Mouse (Mus musculus) testis, adult 2 months (tissue): Measurements from ENCODE around the gene Nanos3. TPM values are rescaled to one million over a fixed set of nuclear protein-coding genes. Genes with fewer than 3 reads are reported as not detected.
A peak's percentile ranks its signal among the peaks of the same experiment; 100 is the strongest.

Experiments used
- H3K27ac ChIP-seq: fragments of 200-500 bp; 2 replicates; pipeline ENCODE4 v1.5.1; 2012; ENCODE audit warnings: low read depth, low read length; ENCODE audit not compliant: control insufficient read depth, insufficient read depth
- H3K27me3 ChIP-seq: fragments of 200-500 bp; 2 replicates; pipeline ENCODE4 v1.6.1; 2012; ENCODE audit warnings: mild to moderate bottlenecking, low read length, moderate library complexity; ENCODE audit not compliant: control insufficient read depth, insufficient read depth
- H3K36me3 ChIP-seq: fragments of 200-500 bp; 2 replicates; pipeline ENCODE4 v1.6.1; 2012; ENCODE audit warnings: mild to moderate bottlenecking, low read length; ENCODE audit not compliant: control insufficient read depth, insufficient read depth
- H3K4me1 ChIP-seq: fragments of 200-500 bp; 2 replicates; pipeline ENCODE4 v1.6.1; 2012; ENCODE audit warnings: low read length; ENCODE audit not compliant: control insufficient read depth, insufficient read depth
- H3K4me3 ChIP-seq: fragments of 200-500 bp; 2 replicates; pipeline ENCODE4 v1.5.1; 2012; ENCODE audit warnings: low read depth, mild to moderate bottlenecking, low read length, moderate library complexity, mixed read lengths; ENCODE audit not compliant: control insufficient read depth
- CTCF ChIP-seq: fragments of 200-500 bp; IDR thresholded peaks from 2 replicates; pipeline ENCODE4 v1.5.1; 2012; ENCODE audit warnings: low read depth, mild to moderate bottlenecking, inconsistent platforms, low read length, moderate library complexity; ENCODE audit not compliant: control insufficient read depth, insufficient read depth, insufficient replicate concordance
- POLR2A ChIP-seq: fragments of 200-500 bp; IDR thresholded peaks from 2 replicates; pipeline ENCODE4 v1.6.1; 2012; ENCODE audit warnings: low read depth, mild to moderate bottlenecking, inconsistent platforms, low read length, moderate library complexity; ENCODE audit not compliant: control insufficient read depth
- polyA plus RNA-seq: library from polyadenylated mRNA; depleted of rRNA; stranded (reverse); fragments of >200 nt; gene quantifications from 2 replicates; pipeline ENCODE4 v1.2.3, GENCODE M21; 2012

Gene Nanos3
- polyA plus RNA-seq, 1 experiment: 1.6 TPM

DNA sequence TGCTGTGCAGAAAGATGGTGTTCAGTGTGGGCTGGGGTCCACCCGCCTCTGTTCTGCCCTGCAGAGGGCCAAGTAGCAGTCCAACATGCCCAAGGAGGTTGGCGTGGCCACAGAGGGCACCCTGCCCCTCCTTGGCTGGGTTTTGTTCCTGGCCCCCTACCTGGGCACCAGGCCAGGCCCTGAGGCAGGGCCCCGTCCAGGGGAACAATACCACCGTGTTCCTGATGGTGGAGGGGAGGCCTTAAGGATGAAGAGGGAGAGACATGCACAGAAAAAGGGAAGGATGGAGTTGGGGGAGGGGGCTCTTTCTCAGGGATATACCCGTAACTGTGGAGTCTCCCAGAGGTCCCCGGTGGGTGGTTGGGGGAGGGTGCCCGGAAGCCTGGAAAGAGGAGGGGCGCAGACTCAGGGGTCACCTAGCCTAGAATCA lies 15.1 kb upstream of the Nanos3 start:
- Histone ChIP-seq H3K36me3 (no peaks in the 10 kb centered on the region), H3K27me3 (no peaks in the 10 kb centered on the region), H3K4me3 (no peak overlapping the region), H3K27ac (no peak overlapping the region), H3K4me1 (peaks cover 43% of the 10 kb centered on the region)
- no peak for TF ChIP-seq POLR2A
- no peak for TF ChIP-seq CTCF

DNA sequence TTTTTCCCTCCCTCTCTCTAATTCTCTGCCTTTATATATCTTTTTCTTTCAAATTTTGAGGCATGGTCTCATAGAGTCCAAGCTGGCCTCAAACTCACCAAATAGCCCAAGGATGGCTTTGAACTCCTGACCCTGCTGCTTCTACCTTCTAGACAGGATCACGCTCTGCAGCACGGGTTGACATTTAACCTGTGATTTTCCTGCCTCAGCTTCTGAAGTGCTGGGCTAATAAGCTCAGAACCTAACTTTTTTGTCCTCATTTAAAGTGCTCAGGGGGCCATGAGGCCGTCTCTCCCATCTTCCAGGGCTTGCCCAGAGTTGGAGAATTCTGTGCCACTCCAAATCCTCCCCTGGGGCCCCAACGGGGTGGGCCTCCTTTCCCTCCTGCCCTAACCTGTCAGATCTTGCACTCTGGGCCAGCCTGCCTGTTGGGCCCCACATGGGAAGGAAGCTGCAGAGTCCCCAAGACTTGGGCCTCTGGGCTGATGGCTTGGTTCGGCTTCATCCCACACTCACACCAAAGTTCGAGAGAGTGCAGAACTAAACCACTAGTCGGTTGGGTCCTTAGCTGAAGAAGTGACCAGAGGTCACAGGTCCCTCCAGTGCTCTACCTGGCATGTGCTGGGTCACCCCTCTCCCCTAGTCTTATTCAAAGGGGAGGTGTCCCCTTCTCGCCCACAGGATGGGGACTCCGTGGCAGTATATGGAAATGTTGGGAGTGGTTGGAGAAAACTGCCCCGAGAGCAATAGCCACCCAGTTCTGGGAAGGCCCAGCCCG lies 14.5 kb upstream of the Nanos3 start:
- Histone ChIP-seq H3K27me3 (no peaks in the 10 kb centered on the region), H3K4me3 (no peak overlapping the region), H3K27ac (no peak overlapping the region), H3K4me1 (peaks cover 43% of the 10 kb centered on the region), H3K36me3 (no peaks in the 10 kb centered on the region)
- TF ChIP-seq POLR2A (no peak), CTCF (no peak)

DNA sequence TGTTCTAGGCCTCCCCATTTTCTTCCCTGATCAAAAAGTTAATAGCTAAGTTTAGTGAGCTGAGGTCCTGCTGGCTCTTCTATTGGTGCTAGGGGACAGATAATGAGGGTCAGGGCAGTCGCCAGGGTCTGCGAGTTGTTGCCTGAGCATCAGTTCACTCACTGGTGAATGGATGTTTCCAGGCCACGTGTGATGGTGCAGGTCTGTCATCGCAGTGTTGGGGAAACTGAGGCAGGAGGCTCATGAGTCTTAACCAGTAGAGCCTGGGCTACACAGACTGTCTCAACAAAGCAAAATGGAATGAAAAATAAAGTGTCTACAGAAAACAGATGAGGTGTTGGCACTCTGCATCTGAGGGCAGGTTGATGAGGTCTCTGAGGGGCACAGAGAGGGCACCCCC lies 13.9 kb upstream of the Nanos3 start:
- no peak for TF ChIP-seq CTCF
- no peak for TF ChIP-seq POLR2A
- Histone ChIP-seq H3K27ac (peak overlapping the region; percentile 74), H3K27me3 (no peaks in the 10 kb centered on the region), H3K36me3 (no peaks in the 10 kb centered on the region), H3K4me3 (peak overlapping the region; percentile 86), H3K4me1 (peaks cover 39% of the 10 kb centered on the region)

DNA sequence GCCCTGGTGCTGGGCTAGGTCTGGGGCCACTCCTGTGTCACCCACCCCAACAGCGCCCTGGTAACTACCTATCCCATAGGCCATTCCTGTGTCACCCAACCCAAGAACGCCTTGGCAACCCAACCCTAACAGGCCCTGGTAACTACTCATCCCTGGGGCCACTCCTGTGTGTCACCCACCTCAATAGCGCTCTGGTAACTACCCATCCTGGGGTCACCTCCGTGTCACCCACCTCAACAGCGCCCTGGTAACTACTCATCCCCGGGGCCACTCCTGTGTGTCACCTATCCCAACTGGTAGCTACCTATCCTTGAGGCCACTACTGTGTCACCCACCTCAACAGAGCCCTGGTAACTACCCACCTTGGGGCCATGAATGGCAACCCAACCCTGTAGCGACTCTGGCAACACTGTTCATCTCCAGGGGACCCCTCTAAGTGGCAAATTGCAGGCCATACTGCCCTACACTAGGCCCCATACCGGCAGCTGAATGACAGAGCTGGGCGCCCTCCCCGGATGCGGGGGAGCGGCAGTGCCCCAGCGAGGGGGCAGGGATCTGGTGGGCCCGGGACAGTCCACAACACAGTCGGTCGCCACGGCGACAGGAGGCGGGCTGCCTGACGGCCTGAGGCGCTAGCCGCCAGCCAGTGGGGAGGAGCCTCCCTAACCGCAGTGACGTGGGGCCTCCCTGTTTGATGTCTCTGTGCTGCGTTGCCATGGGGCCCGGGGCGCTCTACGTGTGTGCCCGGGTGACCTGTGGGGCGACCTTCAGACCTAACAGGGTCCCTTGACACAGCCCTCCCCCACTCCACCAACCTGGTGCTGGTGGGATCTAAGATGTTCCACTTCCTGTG lies 13.1 kb upstream of the Nanos3 start:
- no peaks in the 10 kb centered on the region for H3K27me3 ChIP-seq
- peak overlapping the region; percentile 74 for H3K27ac ChIP-seq
- peak overlapping the region; percentile 86 for H3K4me3 ChIP-seq
- no peaks in the 10 kb centered on the region for H3K36me3 ChIP-seq
- H3K4me1 ChIP-seq: peaks cover 35% of the 10 kb centered on the region
- TF ChIP-seq POLR2A (no peak; the same call in 1 of the 2 replicates), CTCF (no peak)

DNA sequence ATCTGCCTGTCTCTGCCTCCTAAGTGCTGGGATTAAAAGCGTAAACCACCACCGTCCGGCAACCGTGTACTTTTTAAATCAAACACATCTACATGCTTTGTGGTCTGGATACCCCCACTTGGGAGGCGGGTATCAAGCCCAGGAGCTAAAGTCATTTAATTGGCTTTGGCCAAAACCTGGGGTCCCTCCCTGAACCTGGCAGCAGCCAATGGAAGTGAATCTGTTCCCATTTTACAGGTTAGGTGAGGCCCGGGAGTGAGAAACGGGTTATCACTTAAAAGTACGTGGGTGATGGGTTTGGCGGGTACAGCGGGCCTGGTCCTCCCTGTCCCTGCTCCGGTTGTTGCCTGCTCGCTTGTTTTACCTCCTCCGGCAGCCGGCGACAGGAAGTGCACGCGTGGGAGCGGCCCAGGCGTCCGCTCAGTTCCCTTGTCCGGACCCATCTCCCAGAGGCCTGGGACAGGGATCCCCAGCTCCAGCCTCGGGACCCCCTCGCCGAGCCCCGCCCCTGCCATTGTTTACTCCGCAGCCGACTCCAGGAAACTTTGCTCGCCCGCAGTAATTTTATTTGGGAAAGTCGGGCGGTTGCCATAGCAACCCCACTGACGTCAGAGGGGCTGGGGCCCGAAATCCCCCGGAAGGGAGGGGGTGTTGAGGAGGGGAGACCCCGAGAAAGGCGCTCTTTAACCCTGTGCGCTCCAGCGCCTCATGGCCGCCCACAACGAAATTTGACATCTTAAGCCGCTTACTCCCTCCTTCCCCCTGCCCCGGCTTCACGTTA lies 12.3 kb upstream of the Nanos3 start:
- Histone ChIP-seq H3K4me1 (peaks cover 39% of the 10 kb centered on the region), H3K36me3 (no peaks in the 10 kb centered on the region)
- TF ChIP-seq POLR2A (no peak; the same call in 1 of the 2 replicates), CTCF (no peak)

DNA sequence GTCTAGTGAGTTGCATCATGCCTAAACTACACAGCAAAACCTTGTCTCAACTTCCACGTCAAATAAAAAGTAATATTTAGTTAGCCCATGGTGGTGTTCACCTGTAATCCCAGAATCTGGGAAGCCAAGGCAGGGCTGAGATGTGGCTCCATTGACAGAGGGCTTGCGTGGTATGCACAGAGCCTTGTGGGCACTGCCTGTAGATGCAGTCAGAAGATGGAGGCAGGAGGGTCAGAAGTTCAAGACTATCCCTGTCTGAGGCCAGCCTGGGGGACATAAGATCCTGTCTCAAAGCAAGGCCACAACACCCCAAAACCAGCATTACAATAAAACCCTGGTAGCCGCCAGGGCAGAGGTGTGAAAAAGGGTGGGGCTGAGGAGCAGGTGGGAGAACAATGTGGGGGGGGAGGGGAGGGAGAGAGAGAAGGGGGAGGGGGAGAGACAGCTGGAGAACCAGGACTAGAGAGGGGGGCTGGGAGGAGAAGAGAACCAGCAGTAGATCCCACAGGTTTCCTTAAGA lies 9.3 kb upstream of the Nanos3 start:
- Histone ChIP-seq H3K4me1 (peaks cover 29% of the 10 kb centered on the region), H3K27ac (no peak overlapping the region), H3K27me3 (no peaks in the 10 kb centered on the region), H3K4me3 (peak overlapping the region; percentile 12; the same call in 1 of the 2 replicates), H3K36me3 (no peaks in the 10 kb centered on the region)
- no peak for TF ChIP-seq POLR2A
- no peak for TF ChIP-seq CTCF

More for the DNA sequence above, 12.3 kb upstream of the Nanos3 start:
- peak overlapping the region; percentile 86 for H3K4me3 ChIP-seq
- H3K27ac ChIP-seq: peak overlapping the region; percentile 74
- no peaks in the 10 kb centered on the region for H3K27me3 ChIP-seq
